Mouse (Mus musculus) NIH3T3 (cell line): ENCODE results near the gene Pcdh15.

Experiments
- DNase-seq: peaks from one replicate; pipeline ENCODE4 v3.0.0-alpha.2; 2012; ENCODE audit warnings: low read depth

Gene Pcdh15

GRCm38 (mm10) chr10:74305439-74306158 lies 1206.5 kb downstream of the Pcdh15 start:
- DNase-seq, result no peak

DNA sequence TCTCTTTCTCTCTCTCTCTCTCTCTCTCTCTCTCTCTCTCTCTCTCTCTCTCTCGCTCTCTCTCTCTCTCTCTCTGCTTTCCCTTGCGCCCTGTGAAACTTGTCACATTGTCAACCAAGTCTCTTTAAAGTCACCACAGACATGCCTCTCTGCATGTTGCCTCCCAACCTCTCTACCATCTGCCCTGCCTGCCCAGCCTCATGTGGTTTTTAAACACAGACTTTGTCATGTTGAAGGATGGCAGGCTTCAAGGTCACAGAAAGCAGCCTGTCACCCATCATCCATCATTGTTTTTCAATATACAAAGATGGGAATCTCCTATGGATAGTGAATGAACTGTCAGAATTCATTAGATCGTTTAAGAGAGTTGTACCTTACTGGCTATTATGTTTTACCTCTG lies 1207.9 kb downstream of the Pcdh15 start:
- no peak for DNase-seq

DNA sequence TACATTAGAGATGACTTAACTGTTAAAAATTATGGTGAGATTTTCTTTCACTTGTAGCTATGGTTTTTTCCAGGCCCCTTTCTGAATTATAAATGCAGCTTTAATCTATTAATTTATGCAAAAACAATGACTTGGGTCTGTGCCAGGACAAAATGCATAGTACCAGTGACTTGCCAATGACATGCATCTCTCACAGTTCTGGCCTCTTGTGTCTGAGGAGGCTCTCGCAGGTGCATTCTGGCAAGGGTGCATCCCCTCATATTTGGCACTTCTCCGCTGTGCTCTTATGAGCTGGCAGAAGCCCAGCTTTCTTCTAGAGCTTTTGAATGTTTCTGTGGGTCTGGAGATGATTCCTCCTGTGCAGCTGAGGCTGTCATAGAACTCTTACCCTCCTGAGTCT lies 1216.9 kb downstream of the Pcdh15 start:
- no peak for DNase-seq

GRCm38 (mm10) chr10:74335412-74335811 lies 1236.3 kb downstream of the Pcdh15 start:
- no peak for DNase-seq

GRCm38 (mm10) chr10:74339247-74340160 lies 1240.4 kb downstream of the Pcdh15 start:
- DNase-seq, result no peak

GRCm38 (mm10) chr10:74359526-74359925 lies 1260.4 kb downstream of the Pcdh15 start:
- DNase-seq, result no peak

DNA sequence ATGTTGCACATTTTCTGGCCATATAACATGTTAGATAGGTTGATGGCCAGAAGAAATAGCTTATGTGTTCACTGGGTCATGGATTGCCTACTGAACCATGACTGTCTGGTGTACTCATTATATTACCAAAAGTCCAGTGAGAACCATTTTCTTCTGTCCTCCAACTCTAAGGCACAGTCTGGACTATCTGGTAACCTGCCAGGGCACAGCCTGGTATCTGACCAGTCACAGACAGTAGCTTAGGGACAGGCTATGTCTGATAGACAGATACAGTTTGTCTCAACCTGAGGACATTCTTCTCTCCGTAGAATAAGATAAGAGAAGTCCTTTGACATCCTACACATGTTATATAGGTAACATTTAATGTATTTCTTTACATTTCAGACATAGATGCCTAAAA lies 1279.6 kb downstream of the Pcdh15 start:
- no peak for DNase-seq

- DNase-seq, result no peak
Measured at GRCm38 (mm10) chr10:74379276-74380134, 1280.4 kb downstream of the Pcdh15 start.

- DNase-seq, result no peak
Measured at GRCm38 (mm10) chr10:74387538-74388499, 1288.7 kb downstream of the Pcdh15 start.

- no peak for DNase-seq
Measured at GRCm38 (mm10) chr10:74403111-74403510, 1304.0 kb downstream of the Pcdh15 start.

DNA sequence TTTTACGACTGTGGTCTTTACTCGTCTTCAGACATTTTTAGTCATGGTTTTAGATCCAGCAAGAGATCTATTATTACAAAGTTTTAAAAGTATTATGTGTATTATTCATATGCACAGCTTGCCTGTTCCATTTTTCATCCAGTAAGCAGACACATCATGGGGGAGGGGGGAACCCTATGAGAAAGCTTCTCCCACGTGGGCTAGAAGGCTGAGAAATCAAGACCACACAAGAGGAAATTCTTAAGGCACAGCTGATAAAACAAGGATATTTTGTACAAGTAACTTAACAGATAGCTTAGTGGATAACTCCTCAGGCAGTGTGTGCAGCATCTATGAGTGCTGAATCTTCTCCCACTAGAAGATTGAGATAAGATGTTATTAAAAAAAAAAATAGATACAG lies 1314.9 kb downstream of the Pcdh15 start:
- no peak for DNase-seq

DNA sequence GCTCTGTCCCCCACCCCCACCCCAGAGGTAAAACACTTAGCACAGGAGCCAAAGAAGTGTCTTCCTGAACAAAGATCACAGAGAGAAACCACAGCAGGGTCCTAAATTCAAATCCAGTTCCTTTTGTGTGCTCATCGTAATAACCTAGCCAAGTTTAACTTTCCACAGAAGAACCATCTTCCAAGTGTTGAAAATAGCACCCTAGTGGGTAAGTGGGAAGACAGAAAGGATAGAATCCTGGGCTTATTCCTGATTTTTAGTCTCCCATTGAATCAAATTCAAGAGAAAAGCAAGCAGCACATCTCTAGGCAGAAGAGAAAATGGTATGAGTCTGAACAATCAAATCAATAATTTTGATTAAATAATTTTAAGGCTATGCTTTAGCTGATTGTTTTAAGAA lies 1315.8 kb downstream of the Pcdh15 start:
- DNase-seq, result no peak

DNA sequence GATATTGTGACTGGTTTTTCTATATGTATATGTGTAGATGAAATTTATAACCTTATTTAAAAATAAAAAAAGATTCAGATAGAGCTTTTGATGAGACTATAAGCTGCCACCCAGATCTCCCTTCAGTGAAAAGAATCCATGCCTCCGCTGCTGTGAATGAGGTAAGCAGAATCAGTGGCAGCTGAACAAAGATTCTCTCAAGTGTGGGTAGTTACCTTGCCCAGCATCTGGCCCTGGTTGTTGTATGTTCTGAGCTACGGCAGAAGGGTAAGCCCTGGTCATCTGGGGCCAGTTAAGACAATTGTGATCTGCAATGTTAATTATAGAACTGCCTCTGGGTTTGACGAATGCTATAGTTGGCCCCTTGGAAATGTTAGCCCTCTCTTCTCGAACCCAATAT lies 1316.2 kb downstream of the Pcdh15 start:
- DNase-seq, result no peak

GRCm38 (mm10) chr10:74415949-74416348 lies 1316.8 kb downstream of the Pcdh15 start:
- DNase-seq, result no peak

DNA sequence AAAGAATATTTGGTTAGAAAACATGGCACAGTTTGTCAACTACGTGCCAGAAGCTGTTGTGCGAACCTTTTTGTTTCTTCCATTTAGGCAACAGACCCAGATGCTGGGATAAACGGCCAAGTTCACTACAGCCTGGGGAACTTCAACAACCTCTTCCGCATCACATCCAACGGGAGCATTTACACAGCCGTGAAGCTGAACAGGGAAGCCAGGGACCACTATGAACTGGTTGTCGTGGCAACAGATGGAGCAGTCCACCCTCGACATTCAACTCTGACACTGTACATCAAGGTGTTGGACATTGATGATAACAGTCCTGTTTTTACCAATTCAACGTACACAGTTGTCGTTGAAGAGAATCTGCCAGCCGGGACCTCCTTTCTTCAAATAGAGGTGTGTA lies 1350.9 kb downstream of the Pcdh15 start:
- DNase-seq, result no peak

DNA sequence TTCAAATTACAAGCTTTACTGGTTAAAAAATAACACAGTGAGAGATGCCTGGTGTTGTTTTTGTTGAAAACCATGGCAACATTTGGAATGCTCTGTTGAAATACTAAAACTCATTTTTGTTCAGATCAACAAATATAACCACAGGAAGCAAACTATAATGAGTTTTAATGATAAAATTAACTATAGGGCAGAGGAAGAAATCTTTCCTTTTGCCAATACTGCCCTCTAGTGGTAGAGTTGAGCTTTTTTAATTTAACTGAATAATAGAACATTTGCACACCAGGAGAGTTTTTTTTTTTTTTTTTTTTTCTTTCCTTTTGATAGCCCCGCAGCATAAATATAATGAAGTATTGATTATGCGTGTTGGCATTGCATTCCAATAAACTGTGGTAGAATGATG lies 1364.8 kb downstream of the Pcdh15 start:
- peak; percentile 55 for DNase-seq

- no peak for DNase-seq
Measured at GRCm38 (mm10) chr10:74480779-74481178, 1381.6 kb downstream of the Pcdh15 start.

- no peak for DNase-seq
Measured at GRCm38 (mm10) chr10:74512315-74512714, 1413.2 kb downstream of the Pcdh15 start.

DNA sequence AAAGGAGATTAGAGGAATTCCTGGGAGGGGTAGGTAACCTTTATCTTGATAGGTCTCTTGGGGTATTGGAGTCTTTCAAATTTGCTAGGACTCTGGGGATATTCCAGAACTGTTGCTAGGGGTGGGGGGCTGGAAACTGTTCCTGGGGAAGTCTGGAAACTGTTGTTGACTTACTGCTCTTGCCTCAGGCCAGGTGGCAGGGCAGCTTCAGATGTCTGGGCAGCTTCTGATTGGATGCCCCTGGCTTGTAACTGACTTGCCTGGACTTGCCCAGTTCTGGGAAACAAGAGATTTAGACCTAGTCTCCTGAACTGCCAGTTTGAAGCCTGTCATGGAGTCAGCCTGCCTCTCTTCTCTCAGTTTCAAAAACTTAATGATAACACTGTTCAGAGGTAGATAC lies 1414.6 kb downstream of the Pcdh15 start:
- DNase-seq, result no peak

DNA sequence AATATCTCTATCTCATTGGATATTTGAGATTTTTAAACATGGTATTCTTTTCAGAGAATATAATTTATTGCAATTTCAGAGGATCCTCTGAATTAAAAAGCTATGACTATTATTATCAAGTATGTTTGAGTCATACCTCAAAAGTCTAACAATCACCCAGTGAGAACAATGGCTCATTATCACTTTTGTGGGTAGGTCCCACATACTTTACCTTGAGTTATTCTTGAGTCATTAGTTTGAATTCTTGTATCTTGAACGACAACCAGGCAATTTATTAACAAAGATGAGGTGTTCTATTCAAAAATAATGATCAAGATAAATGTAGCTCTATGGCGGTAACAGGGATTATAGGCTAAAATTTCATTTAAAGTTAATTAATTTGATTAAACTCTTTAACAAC lies 1439.2 kb downstream of the Pcdh15 start:
- no peak for DNase-seq

DNA sequence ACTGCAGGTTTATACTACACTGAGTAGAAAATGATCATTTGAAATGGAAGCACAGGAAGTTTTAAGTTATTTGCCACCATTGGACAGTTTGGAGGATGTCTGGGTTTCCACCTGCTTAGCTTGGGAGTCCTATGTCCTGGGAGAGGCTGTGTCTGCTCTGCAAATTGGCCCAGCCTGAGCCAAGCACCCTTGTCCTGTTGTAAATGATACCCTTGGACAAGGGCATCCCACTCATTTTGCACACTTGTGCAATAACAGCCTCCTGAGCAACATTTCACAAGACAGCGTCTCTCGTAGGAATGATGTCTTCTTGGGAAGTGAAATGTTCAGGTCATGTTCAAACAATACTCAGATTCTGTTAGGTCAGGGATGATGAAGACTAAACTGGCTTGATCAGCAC lies 1456.2 kb downstream of the Pcdh15 start:
- DNase-seq, result no peak
